Mouse (Mus musculus): ENCODE measurements around the gene Hbq1b. TPM values are rescaled to one million over a fixed set of nuclear protein-coding genes. Genes with fewer than 3 reads are reported as not detected.
"Not testable (repeated sequence)": the region's sequence is repeated elsewhere in the genome, so short reads cannot be mapped to it uniquely, and the experiment has no call there.

The Hbq1b gene
- polyA plus RNA-seq, 1 experiment from 2014 or later = 24.4 TPM

- H3K27me3 ChIP-seq (ENCODE audit: control insufficient read depth, insufficient read depth, low read length) = peaks cover 36% of the 10 kb centered on the region
- peak overlapping the region; percentile 33; the same call in 1 of the 2 replicates for H3K4me3 ChIP-seq (ENCODE audit: low read depth, low read length)
- peak overlapping the region; percentile 52; the same call in 1 of the 2 replicates for H3K9ac ChIP-seq (ENCODE audit: low read depth, low read length)
- WGBS (ENCODE audit: insufficient replicate concordance) = 44% methylated on average over 21 of the region's 21 CpGs
- ATAC-seq (replicated peaks; ENCODE audit: insufficient number of reproducible peaks, low FRiP score, low TSS enrichment) = peak; percentile 74
- no peaks in the 10 kb centered on the region for H3K36me3 ChIP-seq (ENCODE audit: control insufficient read depth, insufficient read depth, low read length)
- H3K4me1 ChIP-seq (ENCODE audit: control insufficient read depth, insufficient read depth, low read length) = no peaks in the 10 kb centered on the region
- H3K4me2 ChIP-seq = no peak overlapping the region; the same call in 1 of the 2 replicates
- no peaks in the 10 kb centered on the region for H3K9me3 ChIP-seq (replicated peaks; ENCODE audit: control insufficient read depth, low read length)
- H3K27ac ChIP-seq (ENCODE audit: low read depth, low read length) = peak overlapping the region; percentile 70
Observed at GRCm38 (mm10) chr11:32277736-32278457, 8.9 kb upstream of the Hbq1b start.

- Histone ChIP-seq H3K4me2 (no peak overlapping the region; the same call in 1 of the 2 replicates), H3K9ac (ENCODE audit: low read depth, low read length) (no peak overlapping the region), H3K27me3 (ENCODE audit: control insufficient read depth, insufficient read depth, low read length) (peaks cover 36% of the 10 kb centered on the region), H3K4me1 (ENCODE audit: control insufficient read depth, insufficient read depth, low read length) (no peaks in the 10 kb centered on the region), H3K36me3 (ENCODE audit: control insufficient read depth, insufficient read depth, low read length) (no peaks in the 10 kb centered on the region), H3K9me3 (replicated peaks; ENCODE audit: control insufficient read depth, low read length) (no peaks in the 10 kb centered on the region), H3K4me3 (ENCODE audit: low read depth, low read length) (0 out of 2 replicates have a peak overlapping the region, but pooled peaks have one; percentile 16), H3K27ac (ENCODE audit: low read depth, low read length) (peak overlapping the region; percentile 70)
- ATAC-seq (replicated peaks; ENCODE audit: insufficient number of reproducible peaks, low FRiP score, low TSS enrichment) = peak; percentile 58
- WGBS (ENCODE audit: insufficient replicate concordance) = 67% methylated on average over 12 of the region's 12 CpGs
Observed at GRCm38 (mm10) chr11:32278458-32278957, 8.3 kb upstream of the Hbq1b start.

GRCm38 (mm10) chr11:32280646-32281045, 6.1 kb upstream of the Hbq1b start:
- peak overlapping the region; percentile 34 for H3K4me2 ChIP-seq
- no peaks in the 10 kb centered on the region for H3K9me3 ChIP-seq (replicated peaks; ENCODE audit: control insufficient read depth, low read length)
- H3K9ac ChIP-seq (ENCODE audit: low read depth, low read length) = no peak overlapping the region
- no peaks in the 10 kb centered on the region for H3K4me1 ChIP-seq (ENCODE audit: control insufficient read depth, insufficient read depth, low read length)
- no peaks in the 10 kb centered on the region for H3K36me3 ChIP-seq (ENCODE audit: control insufficient read depth, insufficient read depth, low read length)
- H3K27me3 ChIP-seq (ENCODE audit: control insufficient read depth, insufficient read depth, low read length) = peaks cover 39% of the 10 kb centered on the region
- peak overlapping the region; percentile 77 for H3K27ac ChIP-seq (ENCODE audit: low read depth, low read length)
- H3K4me3 ChIP-seq (ENCODE audit: low read depth, low read length) = no peak overlapping the region
- ATAC-seq (replicated peaks; ENCODE audit: insufficient number of reproducible peaks, low FRiP score, low TSS enrichment) = no peak
- 72% methylated on average over 2 of the region's 2 CpGs for WGBS (ENCODE audit: insufficient replicate concordance)

- peak overlapping the region; percentile 77 for H3K27ac ChIP-seq (ENCODE audit: low read depth, low read length)
- H3K9me3 ChIP-seq (replicated peaks; ENCODE audit: control insufficient read depth, low read length) = no peaks in the 10 kb centered on the region
- peak overlapping the region; percentile 34 for H3K4me2 ChIP-seq
- no peaks in the 10 kb centered on the region for H3K36me3 ChIP-seq (ENCODE audit: control insufficient read depth, insufficient read depth, low read length)
- no peaks in the 10 kb centered on the region for H3K4me1 ChIP-seq (ENCODE audit: control insufficient read depth, insufficient read depth, low read length)
- 61% methylated on average over 1 of the region's 1 CpGs for WGBS (ENCODE audit: insufficient replicate concordance)
- ATAC-seq (replicated peaks; ENCODE audit: insufficient number of reproducible peaks, low FRiP score, low TSS enrichment) = no peak
- no peak overlapping the region for H3K4me3 ChIP-seq (ENCODE audit: low read depth, low read length)
- peaks cover 34% of the 10 kb centered on the region for H3K27me3 ChIP-seq (ENCODE audit: control insufficient read depth, insufficient read depth, low read length)
- 0 out of 2 replicates have a peak overlapping the region, but pooled peaks have one; percentile 40 for H3K9ac ChIP-seq (ENCODE audit: low read depth, low read length)
Observed at GRCm38 (mm10) chr11:32281416-32282144, 5.2 kb upstream of the Hbq1b start.

GRCm38 (mm10) chr11:32283091-32283777, 3.5 kb upstream of the Hbq1b start, which contains the start of gene Hba-a1:
Gene Hba-a1 (plus strand): TSS chr11:32283511.
- H3K4me1 ChIP-seq (ENCODE audit: control insufficient read depth, insufficient read depth, low read length); H3K9me3 ChIP-seq (replicated peaks; ENCODE audit: control insufficient read depth, low read length); H3K4me3 ChIP-seq (ENCODE audit: low read depth, low read length); H3K36me3 ChIP-seq (ENCODE audit: control insufficient read depth, insufficient read depth, low read length): not testable (repeated sequence)
- Histone ChIP-seq H3K9ac (ENCODE audit: low read depth, low read length) (0 out of 2 replicates have a peak within 1 kb of the TSS, but pooled peaks have one; percentile 29), H3K4me2 (peak within 1 kb of the TSS; percentile 46), H3K27ac (ENCODE audit: low read depth, low read length) (peak within 1 kb of the TSS; percentile 74), H3K27me3 (ENCODE audit: control insufficient read depth, insufficient read depth, low read length) (peaks cover 26% of the 10 kb centered on the region)
- 33% methylated on average over 1 of the region's 5 CpGs for WGBS (ENCODE audit: insufficient replicate concordance)
- ATAC-seq (replicated peaks; ENCODE audit: insufficient number of reproducible peaks, low FRiP score, low TSS enrichment) = peak; percentile 72

GRCm38 (mm10) chr11:32284582-32284981, 2.2 kb upstream of the Hbq1b start:
- Histone ChIP-seq H3K27ac (ENCODE audit: low read depth, low read length) (0 out of 2 replicates have a peak overlapping the region, but pooled peaks have one; percentile 15), H3K27me3 (ENCODE audit: control insufficient read depth, insufficient read depth, low read length) (peaks cover 20% of the 10 kb centered on the region)
- H3K4me2 ChIP-seq; ATAC-seq (replicated peaks; ENCODE audit: insufficient number of reproducible peaks, low FRiP score, low TSS enrichment); H3K4me1 ChIP-seq (ENCODE audit: control insufficient read depth, insufficient read depth, low read length); H3K9me3 ChIP-seq (replicated peaks; ENCODE audit: control insufficient read depth, low read length); H3K36me3 ChIP-seq (ENCODE audit: control insufficient read depth, insufficient read depth, low read length); H3K4me3 ChIP-seq (ENCODE audit: low read depth, low read length); H3K9ac ChIP-seq (ENCODE audit: low read depth, low read length): not testable (repeated sequence)
- 35% methylated on average over 2 of the region's 2 CpGs for WGBS (ENCODE audit: insufficient replicate concordance)

- peaks cover 18% of the 10 kb centered on the region for H3K27me3 ChIP-seq (ENCODE audit: control insufficient read depth, insufficient read depth, low read length)
- H3K4me3 ChIP-seq (ENCODE audit: low read depth, low read length) = no peak overlapping the region
- H3K36me3 ChIP-seq (ENCODE audit: control insufficient read depth, insufficient read depth, low read length) = no peaks in the 10 kb centered on the region
- no peak overlapping the region for H3K9ac ChIP-seq (ENCODE audit: low read depth, low read length)
- H3K4me1 ChIP-seq (ENCODE audit: control insufficient read depth, insufficient read depth, low read length) = no peaks in the 10 kb centered on the region
- peak; percentile 39; the same call in 1 of the 2 replicates for ATAC-seq (replicated peaks; ENCODE audit: insufficient number of reproducible peaks, low FRiP score, low TSS enrichment)
- WGBS (ENCODE audit: insufficient replicate concordance) = 68% methylated on average over 7 of the region's 7 CpGs
- H3K4me2 ChIP-seq = no peak overlapping the region; the same call in 1 of the 2 replicates
- no peaks in the 10 kb centered on the region for H3K9me3 ChIP-seq (replicated peaks; ENCODE audit: control insufficient read depth, low read length)
- peak overlapping the region; percentile 10; the same call in 1 of the 2 replicates for H3K27ac ChIP-seq (ENCODE audit: low read depth, low read length)
Observed at GRCm38 (mm10) chr11:32285031-32285775, 1.6 kb upstream of the Hbq1b start.

All from heart, embryonic 11.5 days (tissue).